Mouse (Mus musculus): ENCODE measurements around the gene Adgrg3. TPM values are rescaled to one million over a fixed set of nuclear protein-coding genes. Genes with fewer than 3 reads are reported as not detected.
A peak's percentile ranks its signal among the peaks of the same experiment; 100 is the strongest.
"Not testable (repeated sequence)": the region's sequence is repeated elsewhere in the genome, so short reads cannot be mapped to it uniquely, and the experiment has no call there.

Gene Adgrg3
- polyA plus RNA-seq, 1 experiment from 2014 or later, result 3.7 TPM

- H3K4me1 ChIP-seq (ENCODE audit: control insufficient read depth in 2 of 2, insufficient read depth in 2 of 2, low read length in 2 of 2), result peaks cover 0 to 2% of the 10 kb centered on the region in 2 experiments; a peak in 1 of 4 replicates
- WGBS, result 66% methylated on average over 4 of the region's 4 CpGs
- H3K9me3 ChIP-seq (ENCODE audit: control insufficient read depth, low read length), result no peaks in the 10 kb centered on the region
- H3K27ac ChIP-seq (replicated peaks in 1 of 2; ENCODE audit: control insufficient read depth in 1 of 2, insufficient read depth in 1 of 2, low read depth in 2 of 2, low read length in 2 of 2), result no peak overlapping the region
- H3K36me3 ChIP-seq (ENCODE audit: control insufficient read depth, insufficient read depth, low read length), result no peaks in the 10 kb centered on the region
- no peak overlapping the region for H3K4me3 ChIP-seq (ENCODE audit: control insufficient read depth in 1 of 2, insufficient read depth in 1 of 2, low read depth in 1 of 2, low read length in 2 of 2)
- no peak for ATAC-seq (ENCODE audit: insufficient number of reproducible peaks, insufficient read depth, low FRiP score, low read depth)
- H3K9ac ChIP-seq (ENCODE audit: low read length), result no peak overlapping the region
- H3K4me2 ChIP-seq (ENCODE audit: low read length), result no peak overlapping the region
- no peaks in the 10 kb centered on the region for H3K27me3 ChIP-seq (ENCODE audit: control insufficient read depth, insufficient read depth, low read length)
These were observed 6.9 kb downstream of the Adgrg3 start for GRCm38 (mm10) chr8:95024387-95024786.

GRCm38 (mm10) chr8:95025421-95025820 is 7.9 kb downstream of the Adgrg3 start:
- H3K4me1 ChIP-seq (ENCODE audit: control insufficient read depth in 2 of 2, insufficient read depth in 2 of 2, low read length in 2 of 2), result peaks cover 0 to 2% of the 10 kb centered on the region in 2 experiments; a peak in 1 of 4 replicates
- 66% methylated on average over 2 of the region's 2 CpGs for WGBS
- no peaks in the 10 kb centered on the region for H3K36me3 ChIP-seq (ENCODE audit: control insufficient read depth, insufficient read depth, low read length)
- no peak overlapping the region for H3K9ac ChIP-seq (ENCODE audit: low read length)
- H3K27me3 ChIP-seq (ENCODE audit: control insufficient read depth, insufficient read depth, low read length), result no peaks in the 10 kb centered on the region
- no peak overlapping the region for H3K4me3 ChIP-seq (ENCODE audit: control insufficient read depth in 1 of 2, insufficient read depth in 1 of 2, low read depth in 1 of 2, low read length in 2 of 2)
- no peak overlapping the region for H3K4me2 ChIP-seq (ENCODE audit: low read length)
- H3K9me3 ChIP-seq (ENCODE audit: control insufficient read depth, low read length), result no peaks in the 10 kb centered on the region
- no peak overlapping the region for H3K27ac ChIP-seq (replicated peaks in 1 of 2; ENCODE audit: control insufficient read depth in 1 of 2, insufficient read depth in 1 of 2, low read depth in 2 of 2, low read length in 2 of 2)
- ATAC-seq (ENCODE audit: insufficient number of reproducible peaks, insufficient read depth, low FRiP score, low read depth), result no peak

GRCm38 (mm10) chr8:95028391-95028790 is 10.9 kb downstream of the Adgrg3 start:
- H3K4me1 ChIP-seq (ENCODE audit: control insufficient read depth in 2 of 2, insufficient read depth in 2 of 2, low read length in 2 of 2); H3K4me2 ChIP-seq (ENCODE audit: low read length); H3K4me3 ChIP-seq (ENCODE audit: control insufficient read depth in 1 of 2, insufficient read depth in 1 of 2, low read depth in 1 of 2, low read length in 2 of 2); H3K36me3 ChIP-seq (ENCODE audit: control insufficient read depth, insufficient read depth, low read length); H3K9ac ChIP-seq (ENCODE audit: low read length); H3K27me3 ChIP-seq (ENCODE audit: control insufficient read depth, insufficient read depth, low read length); H3K9me3 ChIP-seq (ENCODE audit: control insufficient read depth, low read length); H3K27ac ChIP-seq (replicated peaks in 1 of 2; ENCODE audit: control insufficient read depth in 1 of 2, insufficient read depth in 1 of 2, low read depth in 2 of 2, low read length in 2 of 2); ATAC-seq (ENCODE audit: insufficient number of reproducible peaks, insufficient read depth, low FRiP score, low read depth): not testable (repeated sequence)
- 49% methylated on average over 7 of the region's 7 CpGs for WGBS

GRCm38 (mm10) chr8:95037106-95037925 is 19.8 kb downstream of the Adgrg3 start:
- Histone ChIP-seq H3K9me3 (ENCODE audit: control insufficient read depth, low read length) (no peaks in the 10 kb centered on the region), H3K27ac (replicated peaks in 1 of 2; ENCODE audit: control insufficient read depth in 1 of 2, insufficient read depth in 1 of 2, low read depth in 2 of 2, low read length in 2 of 2) (no peak overlapping the region), H3K36me3 (ENCODE audit: control insufficient read depth, insufficient read depth, low read length) (no peaks in the 10 kb centered on the region), H3K4me1 (ENCODE audit: control insufficient read depth in 2 of 2, insufficient read depth in 2 of 2, low read length in 2 of 2) (no peaks in the 10 kb centered on the region), H3K4me2 (ENCODE audit: low read length) (no peak overlapping the region), H3K9ac (ENCODE audit: low read length) (no peak overlapping the region), H3K27me3 (ENCODE audit: control insufficient read depth, insufficient read depth, low read length) (no peaks in the 10 kb centered on the region), H3K4me3 (ENCODE audit: control insufficient read depth in 1 of 2, insufficient read depth in 1 of 2, low read depth in 1 of 2, low read length in 2 of 2) (no peak overlapping the region)
- 53% methylated on average over 7 of the region's 7 CpGs for WGBS
- ATAC-seq (ENCODE audit: insufficient number of reproducible peaks, insufficient read depth, low FRiP score, low read depth), result 0 out of 2 replicates have a peak, but pooled peaks have one; percentile 37

GRCm38 (mm10) chr8:95041883-95042784 is 24.6 kb downstream of the Adgrg3 start:
- H3K4me2 ChIP-seq (ENCODE audit: low read length), result no peak overlapping the region
- H3K27me3 ChIP-seq (ENCODE audit: control insufficient read depth, insufficient read depth, low read length), result no peaks in the 10 kb centered on the region
- H3K4me3 ChIP-seq (ENCODE audit: control insufficient read depth in 1 of 2, insufficient read depth in 1 of 2, low read depth in 1 of 2, low read length in 2 of 2), result no peak overlapping the region
- no peak overlapping the region for H3K9ac ChIP-seq (ENCODE audit: low read length)
- 63% methylated on average over 6 of the region's 6 CpGs for WGBS
- no peaks in the 10 kb centered on the region for H3K9me3 ChIP-seq (ENCODE audit: control insufficient read depth, low read length)
- no peaks in the 10 kb centered on the region for H3K4me1 ChIP-seq (ENCODE audit: control insufficient read depth in 2 of 2, insufficient read depth in 2 of 2, low read length in 2 of 2)
- ATAC-seq (ENCODE audit: insufficient number of reproducible peaks, insufficient read depth, low FRiP score, low read depth), result no peak
- H3K36me3 ChIP-seq (ENCODE audit: control insufficient read depth, insufficient read depth, low read length), result no peaks in the 10 kb centered on the region
- H3K27ac ChIP-seq (replicated peaks in 1 of 2; ENCODE audit: control insufficient read depth in 1 of 2, insufficient read depth in 1 of 2, low read depth in 2 of 2, low read length in 2 of 2), result no peak overlapping the region

GRCm38 (mm10) chr8:95044811-95045210 is 27.3 kb downstream of the Adgrg3 start:
- Histone ChIP-seq H3K27me3 (ENCODE audit: control insufficient read depth, insufficient read depth, low read length) (no peaks in the 10 kb centered on the region), H3K36me3 (ENCODE audit: control insufficient read depth, insufficient read depth, low read length) (no peaks in the 10 kb centered on the region), H3K4me3 (ENCODE audit: control insufficient read depth in 1 of 2, insufficient read depth in 1 of 2, low read depth in 1 of 2, low read length in 2 of 2) (no peak overlapping the region), H3K9me3 (ENCODE audit: control insufficient read depth, low read length) (no peaks in the 10 kb centered on the region), H3K4me2 (ENCODE audit: low read length) (no peak overlapping the region), H3K4me1 (ENCODE audit: control insufficient read depth in 2 of 2, insufficient read depth in 2 of 2, low read length in 2 of 2) (no peaks in the 10 kb centered on the region), H3K27ac (replicated peaks in 1 of 2; ENCODE audit: control insufficient read depth in 1 of 2, insufficient read depth in 1 of 2, low read depth in 2 of 2, low read length in 2 of 2) (no peak overlapping the region), H3K9ac (ENCODE audit: low read length) (no peak overlapping the region)
- ATAC-seq (ENCODE audit: insufficient number of reproducible peaks, insufficient read depth, low FRiP score, low read depth), result no peak
- WGBS, result 59% methylated on average over 4 of the region's 4 CpGs

- WGBS, result 43% methylated on average over 3 of the region's 3 CpGs
- Histone ChIP-seq H3K9me3 (ENCODE audit: control insufficient read depth, low read length) (no peaks in the 10 kb centered on the region), H3K27ac (replicated peaks in 1 of 2; ENCODE audit: control insufficient read depth in 1 of 2, insufficient read depth in 1 of 2, low read depth in 2 of 2, low read length in 2 of 2) (no peak overlapping the region), H3K27me3 (ENCODE audit: control insufficient read depth, insufficient read depth, low read length) (no peaks in the 10 kb centered on the region), H3K4me3 (ENCODE audit: control insufficient read depth in 1 of 2, insufficient read depth in 1 of 2, low read depth in 1 of 2, low read length in 2 of 2) (no peak overlapping the region), H3K36me3 (ENCODE audit: control insufficient read depth, insufficient read depth, low read length) (no peaks in the 10 kb centered on the region), H3K4me1 (ENCODE audit: control insufficient read depth in 2 of 2, insufficient read depth in 2 of 2, low read length in 2 of 2) (no peaks in the 10 kb centered on the region), H3K4me2 (ENCODE audit: low read length) (no peak overlapping the region), H3K9ac (ENCODE audit: low read length) (no peak overlapping the region)
- no peak for ATAC-seq (ENCODE audit: insufficient number of reproducible peaks, insufficient read depth, low FRiP score, low read depth)
These were observed 29.5 kb downstream of the Adgrg3 start for GRCm38 (mm10) chr8:95046982-95047381.
